Mouse (Mus musculus): Measurements from ENCODE around the gene Adcy3.

- TF ChIP-seq CTCF (IDR thresholded peaks at IDR 0.05; ENCODE audit: borderline replicate concordance, insufficient read depth, low read length), result no peak
- TF ChIP-seq POLR2A (IDR thresholded peaks at IDR 0.05; ENCODE audit: low read depth, low read length), result no peak
Observed at GRCm38 (mm10) chr12:4133847-4134212, 927 bp downstream of the Adcy3 start.
